Mouse (Mus musculus) ovary, postnatal 14 days (tissue): Measurements from ENCODE around the gene Slc24a3.

Experiments used
- DNase-seq: peaks from one replicate; pipeline ENCODE4 v3.0.0; 2022; ENCODE audit warnings: low spot score

Slc24a3 gene

GRCm38 (mm10) chr2:145167664-145168360, at the start of gene Slc24a3:
Gene Slc24a3 (plus strand): TSS chr2:145167754.
- DNase-seq = peak; percentile 70

GRCm38 (mm10) chr2:145117762-145118161, 49.8 kb upstream of the Slc24a3 start:
- DNase-seq = no peak

GRCm38 (mm10) chr2:145127747-145128146, 39.8 kb upstream of the Slc24a3 start:
- no peak for DNase-seq

- DNase-seq = no peak
Observed at GRCm38 (mm10) chr2:145136625-145137291, 30.8 kb upstream of the Slc24a3 start.

GRCm38 (mm10) chr2:145150407-145150806, 17.1 kb upstream of the Slc24a3 start:
- DNase-seq = no peak

GRCm38 (mm10) chr2:145150821-145151220, 16.7 kb upstream of the Slc24a3 start:
- DNase-seq = no peak

- DNase-seq = no peak
Observed at GRCm38 (mm10) chr2:145152281-145152680, 15.3 kb upstream of the Slc24a3 start.

- no peak for DNase-seq
Observed at GRCm38 (mm10) chr2:145158972-145159371, 8.6 kb upstream of the Slc24a3 start.

GRCm38 (mm10) chr2:145161046-145161700, 6.4 kb upstream of the Slc24a3 start:
- DNase-seq = peak; percentile 78

- no peak for DNase-seq
Observed at GRCm38 (mm10) chr2:145164086-145164485, 3.5 kb upstream of the Slc24a3 start.

- no peak for DNase-seq
Observed at GRCm38 (mm10) chr2:145164562-145164961, 3.0 kb upstream of the Slc24a3 start.

- DNase-seq = no peak
Observed at GRCm38 (mm10) chr2:145165076-145165475, 2.5 kb upstream of the Slc24a3 start.

- no peak for DNase-seq
Observed at GRCm38 (mm10) chr2:145165854-145166253, 1.7 kb upstream of the Slc24a3 start.

GRCm38 (mm10) chr2:145167051-145167663, 397 bp upstream of the Slc24a3 start:
- peak; percentile 58 for DNase-seq

GRCm38 (mm10) chr2:145168405-145168971, 934 bp downstream of the Slc24a3 start:
- DNase-seq = no peak

GRCm38 (mm10) chr2:145172978-145173655, 5.6 kb downstream of the Slc24a3 start:
- no peak for DNase-seq

GRCm38 (mm10) chr2:145175036-145175435, 7.5 kb downstream of the Slc24a3 start:
- no peak for DNase-seq

GRCm38 (mm10) chr2:145182410-145182809, 14.9 kb downstream of the Slc24a3 start:
- DNase-seq = no peak

- DNase-seq = no peak
Observed at GRCm38 (mm10) chr2:145188828-145189227, 21.3 kb downstream of the Slc24a3 start.

GRCm38 (mm10) chr2:145196043-145196442, 28.5 kb downstream of the Slc24a3 start:
- no peak for DNase-seq

- DNase-seq = no peak
Observed at GRCm38 (mm10) chr2:145196501-145197042, 29.0 kb downstream of the Slc24a3 start.
